Mouse (Mus musculus): ENCODE results near the gene Espl1. TPM values are rescaled to one million over a fixed set of nuclear protein-coding genes. Genes with fewer than 3 reads are reported as not detected.

Gene Espl1
- polyA plus RNA-seq, 1 experiment from 2014 or later = 21.1 TPM

- WGBS = 51% methylated on average over 3 of the region's 3 CpGs
- no peaks in the 10 kb centered on the region for H3K27me3 ChIP-seq (ENCODE audit: control insufficient read depth, insufficient read depth, low read length)
- no peaks in the 10 kb centered on the region for H3K9me3 ChIP-seq (replicated peaks; ENCODE audit: control insufficient read depth, low read length)
- ATAC-seq (replicated peaks; ENCODE audit: extremely low read depth, insufficient read depth, low FRiP score) = no peak
- H3K9ac ChIP-seq (ENCODE audit: low read length) = no peak overlapping the region
- no peak overlapping the region for H3K27ac ChIP-seq (ENCODE audit: low read length)
- peaks cover 8% of the 10 kb centered on the region for H3K36me3 ChIP-seq (ENCODE audit: control insufficient read depth, insufficient read depth)
- H3K4me3 ChIP-seq (ENCODE audit: low read length) = no peak overlapping the region
- H3K4me2 ChIP-seq (ENCODE audit: low read depth, low read length) = no peak overlapping the region
- peaks cover 11% of the 10 kb centered on the region for H3K4me1 ChIP-seq (ENCODE audit: control insufficient read depth, insufficient read depth, low read length)
These were observed 12.4 kb upstream of the Espl1 start for GRCm38 (mm10) chr15:102283648-102284047.

DNA sequence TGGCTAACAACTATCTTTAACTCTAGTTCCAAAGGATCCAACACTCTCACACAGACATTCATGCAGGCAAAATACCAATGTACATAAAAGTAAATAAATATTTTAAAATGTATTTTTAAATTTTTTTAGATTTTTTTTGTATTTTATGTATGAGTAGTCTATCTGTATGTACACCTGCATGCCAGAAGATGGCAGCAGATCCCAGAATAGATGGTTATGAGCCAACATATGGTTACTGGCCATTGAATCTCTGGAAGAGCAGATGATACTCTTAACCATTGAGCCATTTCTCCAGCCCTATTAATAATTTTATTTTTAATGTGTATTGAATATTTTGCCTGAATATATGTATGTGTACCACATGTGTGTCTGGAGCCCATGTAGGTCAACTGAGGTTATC lies 8.7 kb upstream of the Espl1 start:
- ATAC-seq (replicated peaks; ENCODE audit: extremely low read depth, insufficient read depth, low FRiP score) = no peak
- Histone ChIP-seq H3K27me3 (ENCODE audit: control insufficient read depth, insufficient read depth, low read length) (no peaks in the 10 kb centered on the region), H3K4me2 (ENCODE audit: low read depth, low read length) (no peak overlapping the region), H3K9ac (ENCODE audit: low read length) (no peak overlapping the region), H3K27ac (ENCODE audit: low read length) (no peak overlapping the region), H3K4me1 (ENCODE audit: control insufficient read depth, insufficient read depth, low read length) (no peaks in the 10 kb centered on the region), H3K4me3 (ENCODE audit: low read length) (no peak overlapping the region), H3K36me3 (ENCODE audit: control insufficient read depth, insufficient read depth) (no peaks in the 10 kb centered on the region), H3K9me3 (replicated peaks; ENCODE audit: control insufficient read depth, low read length) (no peaks in the 10 kb centered on the region)

- Histone ChIP-seq H3K27ac (ENCODE audit: low read length) (no peak overlapping the region), H3K9me3 (replicated peaks; ENCODE audit: control insufficient read depth, low read length) (no peaks in the 10 kb centered on the region), H3K4me3 (ENCODE audit: low read length) (peak overlapping the region; percentile 84), H3K4me2 (ENCODE audit: low read depth, low read length) (peak overlapping the region; percentile 95), H3K4me1 (ENCODE audit: control insufficient read depth, insufficient read depth, low read length) (peaks cover 9% of the 10 kb centered on the region), H3K27me3 (ENCODE audit: control insufficient read depth, insufficient read depth, low read length) (no peaks in the 10 kb centered on the region), H3K9ac (ENCODE audit: low read length) (peak overlapping the region; percentile 79), H3K36me3 (ENCODE audit: control insufficient read depth, insufficient read depth) (peaks cover 18% of the 10 kb centered on the region)
- 0 out of 2 replicates have a peak, but pooled peaks have one; percentile 11 for ATAC-seq (replicated peaks; ENCODE audit: extremely low read depth, insufficient read depth, low FRiP score)
- WGBS = 4% methylated on average over 24 of the region's 24 CpGs
These were observed 421 bp downstream of the Espl1 start for GRCm38 (mm10) chr15:102296368-102297006.

GRCm38 (mm10) chr15:102302542-102302941 lies 6.5 kb downstream of the Espl1 start:
- no peak overlapping the region for H3K4me2 ChIP-seq (ENCODE audit: low read depth, low read length)
- 32% methylated on average over 6 of the region's 6 CpGs for WGBS
- peaks cover 45% of the 10 kb centered on the region for H3K36me3 ChIP-seq (ENCODE audit: control insufficient read depth, insufficient read depth)
- H3K4me3 ChIP-seq (ENCODE audit: low read length) = no peak overlapping the region
- no peaks in the 10 kb centered on the region for H3K9me3 ChIP-seq (replicated peaks; ENCODE audit: control insufficient read depth, low read length)
- H3K27me3 ChIP-seq (ENCODE audit: control insufficient read depth, insufficient read depth, low read length) = no peaks in the 10 kb centered on the region
- H3K4me1 ChIP-seq (ENCODE audit: control insufficient read depth, insufficient read depth, low read length) = no peaks in the 10 kb centered on the region
- H3K27ac ChIP-seq (ENCODE audit: low read length) = peak overlapping the region; percentile 50
- peak; percentile 93 for ATAC-seq (replicated peaks; ENCODE audit: extremely low read depth, insufficient read depth, low FRiP score)
- H3K9ac ChIP-seq (ENCODE audit: low read length) = no peak overlapping the region

- 78% methylated on average over 9 of the region's 9 CpGs for WGBS
- Histone ChIP-seq H3K9ac (ENCODE audit: low read length) (no peak overlapping the region), H3K9me3 (replicated peaks; ENCODE audit: control insufficient read depth, low read length) (no peaks in the 10 kb centered on the region), H3K4me3 (ENCODE audit: low read length) (no peak overlapping the region), H3K27ac (ENCODE audit: low read length) (no peak overlapping the region), H3K4me2 (ENCODE audit: low read depth, low read length) (no peak overlapping the region), H3K27me3 (ENCODE audit: control insufficient read depth, insufficient read depth, low read length) (no peaks in the 10 kb centered on the region), H3K36me3 (ENCODE audit: control insufficient read depth, insufficient read depth) (peaks cover 48% of the 10 kb centered on the region), H3K4me1 (ENCODE audit: control insufficient read depth, insufficient read depth, low read length) (no peaks in the 10 kb centered on the region)
- no peak for ATAC-seq (replicated peaks; ENCODE audit: extremely low read depth, insufficient read depth, low FRiP score)
These were observed 12.7 kb downstream of the Espl1 start for GRCm38 (mm10) chr15:102308717-102309116.

- ATAC-seq (replicated peaks; ENCODE audit: extremely low read depth, insufficient read depth, low FRiP score) = peak; percentile 67
- no peaks in the 10 kb centered on the region for H3K27me3 ChIP-seq (ENCODE audit: control insufficient read depth, insufficient read depth, low read length)
- H3K27ac ChIP-seq (ENCODE audit: low read length) = no peak overlapping the region
- H3K4me2 ChIP-seq (ENCODE audit: low read depth, low read length) = no peak overlapping the region
- H3K4me1 ChIP-seq (ENCODE audit: control insufficient read depth, insufficient read depth, low read length) = no peaks in the 10 kb centered on the region
- no peak overlapping the region for H3K9ac ChIP-seq (ENCODE audit: low read length)
- H3K4me3 ChIP-seq (ENCODE audit: low read length) = no peak overlapping the region
- WGBS = 53% methylated on average over 10 of the region's 10 CpGs
- no peaks in the 10 kb centered on the region for H3K9me3 ChIP-seq (replicated peaks; ENCODE audit: control insufficient read depth, low read length)
- H3K36me3 ChIP-seq (ENCODE audit: control insufficient read depth, insufficient read depth) = peaks cover 47% of the 10 kb centered on the region
These were observed 14.2 kb downstream of the Espl1 start for GRCm38 (mm10) chr15:102310074-102310845.

- Histone ChIP-seq H3K4me3 (ENCODE audit: low read length) (no peak overlapping the region), H3K27me3 (ENCODE audit: control insufficient read depth, insufficient read depth, low read length) (no peaks in the 10 kb centered on the region), H3K4me1 (ENCODE audit: control insufficient read depth, insufficient read depth, low read length) (no peaks in the 10 kb centered on the region), H3K9me3 (replicated peaks; ENCODE audit: control insufficient read depth, low read length) (no peaks in the 10 kb centered on the region), H3K36me3 (ENCODE audit: control insufficient read depth, insufficient read depth) (peaks cover 39% of the 10 kb centered on the region), H3K27ac (ENCODE audit: low read length) (no peak overlapping the region), H3K4me2 (ENCODE audit: low read depth, low read length) (no peak overlapping the region), H3K9ac (ENCODE audit: low read length) (no peak overlapping the region)
- ATAC-seq (replicated peaks; ENCODE audit: extremely low read depth, insufficient read depth, low FRiP score) = no peak
These were observed 15.4 kb downstream of the Espl1 start for GRCm38 (mm10) chr15:102311489-102311888.

- Histone ChIP-seq H3K36me3 (ENCODE audit: control insufficient read depth, insufficient read depth) (peaks cover 46% of the 10 kb centered on the region; the same call in 1 of the 2 replicates), H3K27ac (ENCODE audit: low read length) (no peak overlapping the region)
- 81% methylated on average over 8 of the region's 8 CpGs for WGBS
These were observed 19.2 kb downstream of the Espl1 start for GRCm38 (mm10) chr15:102315292-102315691.

GRCm38 (mm10) chr15:102316263-102316662 lies 20.2 kb downstream of the Espl1 start:
- no peak for ATAC-seq (replicated peaks; ENCODE audit: extremely low read depth, insufficient read depth, low FRiP score)
- H3K27ac ChIP-seq (ENCODE audit: low read length) = no peak overlapping the region
- no peaks in the 10 kb centered on the region for H3K27me3 ChIP-seq (ENCODE audit: control insufficient read depth, insufficient read depth, low read length)
- WGBS = 82% methylated on average over 6 of the region's 6 CpGs
- no peaks in the 10 kb centered on the region for H3K9me3 ChIP-seq (replicated peaks; ENCODE audit: control insufficient read depth, low read length)
- H3K4me1 ChIP-seq (ENCODE audit: control insufficient read depth, insufficient read depth, low read length) = no peaks in the 10 kb centered on the region
- H3K4me2 ChIP-seq (ENCODE audit: low read depth, low read length) = no peak overlapping the region
- H3K36me3 ChIP-seq (ENCODE audit: control insufficient read depth, insufficient read depth) = peaks cover 55% of the 10 kb centered on the region; the same call in 1 of the 2 replicates
- no peak overlapping the region for H3K9ac ChIP-seq (ENCODE audit: low read length)
- no peak overlapping the region for H3K4me3 ChIP-seq (ENCODE audit: low read length)

More at GRCm38 (mm10) chr15:102315292-102315691, 19.2 kb downstream of the Espl1 start:
- H3K9ac ChIP-seq (ENCODE audit: low read length) = no peak overlapping the region
- H3K4me3 ChIP-seq (ENCODE audit: low read length) = no peak overlapping the region
- no peak overlapping the region for H3K4me2 ChIP-seq (ENCODE audit: low read depth, low read length)
- no peaks in the 10 kb centered on the region for H3K4me1 ChIP-seq (ENCODE audit: control insufficient read depth, insufficient read depth, low read length)
- no peaks in the 10 kb centered on the region for H3K27me3 ChIP-seq (ENCODE audit: control insufficient read depth, insufficient read depth, low read length)
- no peak for ATAC-seq (replicated peaks; ENCODE audit: extremely low read depth, insufficient read depth, low FRiP score)
- no peaks in the 10 kb centered on the region for H3K9me3 ChIP-seq (replicated peaks; ENCODE audit: control insufficient read depth, low read length)

All from heart, embryonic 16.5 days (tissue).